ENCODE assay signal across 29 mouse cellular contexts in genomic region chr1:59208331-59208730, GRCm38 (mm10). TPM values are rescaled to one million over a fixed set of nuclear protein-coding genes. Genes with fewer than 3 reads are reported as not detected.
"Had no signal": no experiment of that assay in that cellular context is flagged by ENCODE, and none has a peak within 500 bp of the region (broad histone marks: within the 10 kb centered on the region; RNA-seq: fewer than 3 reads in every experiment).

No protein-coding gene starts in this region.

- H3K9me3 ChIP-seq: embryonic facial prominence, embryonic 10.5 days; embryonic facial prominence, embryonic 12.5 days; embryonic facial prominence, embryonic 13.5 days; embryonic facial prominence, embryonic 15.5 days; forebrain, embryonic 10.5 days; forebrain, embryonic 12.5 days; forebrain, embryonic 13.5 days; forebrain, embryonic 15.5 days had no signal

- H3K9ac ChIP-seq: embryonic facial prominence, embryonic 12.5 days; embryonic facial prominence, embryonic 13.5 days; embryonic facial prominence, embryonic 15.5 days; forebrain, embryonic 12.5 days; forebrain, embryonic 13.5 days; forebrain, embryonic 15.5 days; forebrain, postnatal 0 days had no signal

- H3K27me3 ChIP-seq: embryonic facial prominence, embryonic 12.5 days; embryonic facial prominence, embryonic 13.5 days; embryonic facial prominence, embryonic 15.5 days; forebrain, embryonic 12.5 days; forebrain, embryonic 13.5 days; forebrain, embryonic 15.5 days had no signal

- ATAC-seq: forebrain, embryonic 13.5 days; forebrain, embryonic 14.5 days; forebrain, embryonic 15.5 days; forebrain, embryonic 16.5 days; forebrain, postnatal 0 days had no signal

- H3K4me2 ChIP-seq: embryonic facial prominence, embryonic 12.5 days; embryonic facial prominence, embryonic 13.5 days; embryonic facial prominence, embryonic 15.5 days; forebrain, embryonic 12.5 days; forebrain, embryonic 13.5 days; forebrain, embryonic 15.5 days had no signal

- H3K4me1 ChIP-seq: embryonic facial prominence, embryonic 10.5 days; embryonic facial prominence, embryonic 12.5 days; embryonic facial prominence, embryonic 13.5 days; embryonic facial prominence, embryonic 15.5 days; forebrain, embryonic 10.5 days; forebrain, embryonic 12.5 days; forebrain, embryonic 13.5 days; forebrain, embryonic 15.5 days had no signal

- H3K4me3 ChIP-seq: embryonic facial prominence, embryonic 10.5 days; embryonic facial prominence, embryonic 12.5 days; embryonic facial prominence, embryonic 13.5 days; embryonic facial prominence, embryonic 15.5 days; erythroblast, embryonic 14.5 days; forebrain, embryonic 10.5 days; forebrain, embryonic 12.5 days; forebrain, embryonic 13.5 days; forebrain, embryonic 15.5 days; gastrocnemius, adult 2 months had no signal

- DNase-seq: cerebellum, adult 2 months; cerebellum, adult 8-10 months; cerebellum, adult 9-10 months; cerebellum, adult 9-11 months; cerebellum, postnatal 10 days; cerebellum, postnatal 14 days; cerebellum, postnatal 25 days; cerebellum, postnatal 36 days; embryo, embryonic 11 days; forebrain, postnatal 0 days; gastrocnemius, adult 2 months; gastrocnemius, postnatal 10 days; gastrocnemius, postnatal 14 days; gastrocnemius, postnatal 25 days; gastrocnemius, postnatal 36 days; heart, adult 18-20 months had no signal

- H3K27ac ChIP-seq: embryonic facial prominence, embryonic 10.5 days; embryonic facial prominence, embryonic 12.5 days; embryonic facial prominence, embryonic 13.5 days; embryonic facial prominence, embryonic 15.5 days; forebrain, embryonic 10.5 days; forebrain, embryonic 12.5 days; forebrain, embryonic 13.5 days; forebrain, embryonic 15.5 days; gastrocnemius, adult 2 months had no signal

RNA-seq across cellular contexts. Expression of gene Mpp4, which starts 45.1 kb away (rescaled TPM):
- total RNA-seq: gastrocnemius, postnatal 14 days had no signal

RNA-seq across cellular contexts. Expression of gene Cdk15, which starts 48.4 kb away (rescaled TPM):
- total RNA-seq: common myeloid progenitor, adult 5-6 weeks; gastrocnemius, postnatal 36 days; granulocyte monocyte progenitor cell, adult 5-6 weeks; heart, adult 18-20 months had no signal
- polyA plus RNA-seq: erythroblast, embryonic 14.5 days had no signal
